Mouse (Mus musculus) fat pad, adult 2 months (tissue): ENCODE data around the gene Card19.

Experiments used
- DNase-seq: peaks from one replicate; pipeline ENCODE4 v3.0.0-alpha.2; 2011; ENCODE audit warnings: low read depth, low spot score; ENCODE audit errors: extremely low read depth

The Card19 gene

DNA sequence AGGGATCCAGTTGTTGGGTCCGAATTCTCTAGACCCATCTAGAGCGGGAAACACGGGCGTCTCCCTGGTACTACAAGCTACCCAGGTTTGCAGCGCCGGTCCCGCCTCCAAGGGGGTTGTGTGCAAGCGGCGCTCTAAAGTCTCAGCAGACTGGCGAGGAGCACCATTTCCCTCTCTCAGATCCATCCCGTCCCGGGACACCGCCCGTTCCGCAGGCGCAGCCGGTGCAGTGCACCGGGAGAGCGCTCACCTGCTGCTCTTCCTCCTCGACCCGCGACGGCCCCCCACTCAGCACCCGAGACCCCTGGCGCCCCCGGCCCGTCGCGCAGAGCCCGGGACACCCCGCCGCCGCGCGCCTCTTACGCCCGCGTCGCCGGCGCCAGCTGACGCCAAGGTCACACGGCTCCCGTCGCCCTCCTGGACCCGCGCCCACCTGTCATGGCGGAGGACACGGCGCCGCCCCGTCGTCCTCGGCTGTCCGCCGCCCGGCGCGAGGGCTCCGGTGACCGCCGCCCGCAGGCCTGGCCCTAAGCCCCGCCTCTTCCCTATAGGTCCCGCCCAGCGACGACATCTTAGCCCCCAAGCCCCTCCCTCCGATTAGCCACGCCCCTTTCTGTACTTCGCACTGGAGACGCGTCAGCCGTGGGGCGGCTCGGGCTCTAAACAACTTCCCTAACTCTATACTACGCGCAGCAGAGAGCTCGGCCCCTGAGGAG lies at the start of gene Card19:
TSS of gene Card19 (minus strand) at position 534 of the 716 bp plus-strand sequence.
- DNase-seq, result peak; percentile 40

DNA sequence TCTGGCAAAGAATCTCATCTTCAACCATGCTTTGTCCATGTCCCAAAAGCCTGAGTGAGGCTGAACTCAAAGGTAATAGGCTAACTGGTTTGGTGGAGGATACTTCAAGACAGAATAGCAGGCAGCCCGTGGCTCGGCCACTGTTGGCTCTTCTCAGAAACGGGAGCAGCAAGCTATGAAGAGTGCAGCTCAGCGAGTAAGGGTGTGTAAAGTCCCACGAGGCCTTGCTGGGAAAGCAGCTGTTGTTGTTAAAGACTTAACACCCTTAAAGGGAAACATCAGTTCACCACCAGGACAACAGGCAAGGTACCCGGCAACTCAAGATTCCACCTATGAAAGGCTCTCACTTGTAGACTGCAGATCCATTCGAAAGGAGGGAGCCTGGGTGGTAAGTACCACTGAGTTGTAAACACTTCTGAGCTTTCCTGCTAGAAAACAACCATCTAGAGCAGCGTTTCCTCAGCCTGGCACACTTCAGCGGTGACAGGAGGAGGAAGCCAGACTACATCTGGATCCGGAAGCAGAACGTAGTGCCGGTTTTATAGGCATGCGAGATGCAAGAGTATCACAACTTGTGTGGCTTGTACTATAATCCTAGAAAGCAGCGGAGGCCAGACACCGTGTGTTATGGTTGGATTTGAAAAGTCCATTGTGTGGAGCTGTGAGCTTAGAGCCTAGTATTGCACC lies 44.3 kb upstream of the Card19 start:
- no peak for DNase-seq

GRCm38 (mm10) chr13:49257819-49258313 lies 42.0 kb upstream of the Card19 start:
- DNase-seq, result no peak

- DNase-seq, result peak; percentile 55
These were observed 36.9 kb upstream of the Card19 start for GRCm38 (mm10) chr13:49252746-49253145.

GRCm38 (mm10) chr13:49252113-49252512 lies 36.3 kb upstream of the Card19 start:
- peak; percentile 16 for DNase-seq

DNA sequence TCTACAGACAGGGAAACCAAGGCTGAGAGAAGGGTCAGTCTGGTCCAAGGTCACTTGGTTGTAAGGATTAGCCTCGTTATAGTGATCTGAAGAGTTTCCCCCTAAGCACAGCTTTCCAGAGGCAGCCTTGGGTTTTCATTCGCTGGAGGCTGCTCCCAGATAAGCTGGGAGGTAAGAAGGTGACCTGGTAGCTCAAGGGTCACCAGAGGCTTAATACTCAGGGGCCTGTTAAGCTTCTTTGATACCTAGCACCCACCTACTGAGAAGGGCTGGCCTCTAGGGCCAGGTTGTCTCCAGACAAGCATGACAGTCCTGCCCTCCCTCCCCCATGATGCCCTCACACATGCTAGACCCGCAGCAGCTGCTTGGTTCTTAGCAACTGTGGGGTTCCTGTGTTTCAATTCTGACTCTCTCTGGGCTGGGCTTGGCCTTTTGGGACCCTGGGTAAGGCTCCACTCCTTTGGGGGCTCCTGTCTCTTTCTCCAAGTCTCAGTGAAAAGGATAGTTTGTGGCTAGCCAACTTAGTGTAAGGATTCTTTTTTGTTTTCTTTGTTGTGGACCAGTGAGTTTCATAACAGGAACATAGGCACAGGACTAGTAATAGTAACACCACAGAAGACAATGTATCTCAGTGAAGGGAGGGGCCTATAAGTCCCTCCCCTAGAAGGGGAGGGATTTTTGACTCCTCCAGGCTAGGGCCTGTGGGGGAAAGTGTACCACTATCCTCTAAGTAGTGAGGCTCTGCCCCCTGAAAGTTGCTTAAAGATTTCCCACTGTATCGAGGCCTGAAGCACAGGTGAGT lies 35.1 kb upstream of the Card19 start:
- DNase-seq, result no peak

DNA sequence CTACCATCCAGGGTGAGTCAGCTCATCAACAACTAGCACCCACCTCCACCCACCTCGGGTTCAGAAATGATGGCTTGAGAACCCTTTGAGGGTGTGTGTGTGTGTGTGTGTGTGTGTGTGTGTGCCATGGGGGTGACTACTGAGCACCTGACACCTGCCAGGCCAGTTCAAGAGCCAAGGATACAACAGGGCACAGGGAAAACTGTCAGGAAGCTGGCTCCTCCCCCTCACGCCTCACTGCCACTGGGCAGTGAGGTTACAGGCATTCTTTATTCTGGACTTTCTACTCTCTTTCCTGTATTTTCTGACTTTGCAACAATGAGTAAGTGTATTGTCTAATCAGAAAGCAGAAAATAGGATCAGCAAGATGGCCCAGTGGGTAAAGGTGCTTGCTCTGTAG lies 33.8 kb upstream of the Card19 start:
- DNase-seq, result no peak

GRCm38 (mm10) chr13:49248923-49249322 lies 33.1 kb upstream of the Card19 start:
- DNase-seq, result no peak

GRCm38 (mm10) chr13:49248467-49248862 lies 32.6 kb upstream of the Card19 start, which contains the start of gene Susd3:
Gene Susd3, minus strand, starts transcription at chr13:49248706.
- DNase-seq, result no peak

- DNase-seq, result no peak
These were observed 32.1 kb upstream of the Card19 start for GRCm38 (mm10) chr13:49247740-49248466.

DNA sequence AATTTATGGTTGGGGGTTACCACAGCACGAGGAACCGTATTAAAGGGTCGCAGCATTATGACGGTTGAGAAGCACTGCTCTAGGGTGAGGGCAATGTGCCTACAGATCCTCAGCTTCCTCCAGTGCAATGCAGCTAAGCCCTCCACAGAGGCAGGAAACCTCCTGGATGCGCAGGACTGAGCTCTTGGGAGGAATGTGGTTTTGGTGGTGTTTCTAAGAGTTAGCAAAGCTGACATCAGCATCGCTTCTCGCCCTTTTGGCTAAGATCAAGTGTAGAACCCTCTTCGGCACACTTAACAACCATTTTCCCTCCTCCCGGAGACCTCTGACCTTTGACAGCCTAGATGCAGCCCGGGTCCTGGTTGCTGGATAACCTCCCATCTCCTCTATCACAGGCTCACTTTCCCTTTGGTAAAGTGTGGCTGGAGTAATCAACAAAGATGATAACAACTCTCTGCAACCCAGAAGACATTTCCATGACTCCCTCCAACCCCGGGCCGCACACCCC lies 31.4 kb upstream of the Card19 start:
- DNase-seq, result no peak

DNA sequence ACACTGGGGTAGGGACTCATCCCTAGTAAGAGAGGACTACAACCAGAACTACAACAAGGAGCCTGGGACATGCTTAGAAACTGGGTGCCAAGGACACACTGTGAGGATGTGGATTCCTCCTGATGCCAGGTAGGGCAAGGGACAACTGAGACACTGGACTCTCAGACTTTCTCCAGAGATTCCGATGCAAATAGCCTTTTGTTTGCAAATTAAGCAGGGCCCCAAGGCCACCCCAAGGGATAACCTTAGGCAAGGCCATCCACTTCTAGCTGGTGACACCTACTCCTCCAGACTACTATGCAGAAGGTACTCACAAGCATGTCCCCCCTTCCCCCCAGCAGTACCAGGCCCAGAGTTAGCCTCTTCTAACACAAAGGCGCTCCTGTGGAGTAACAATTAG lies 30.8 kb upstream of the Card19 start:
- no peak for DNase-seq

DNA sequence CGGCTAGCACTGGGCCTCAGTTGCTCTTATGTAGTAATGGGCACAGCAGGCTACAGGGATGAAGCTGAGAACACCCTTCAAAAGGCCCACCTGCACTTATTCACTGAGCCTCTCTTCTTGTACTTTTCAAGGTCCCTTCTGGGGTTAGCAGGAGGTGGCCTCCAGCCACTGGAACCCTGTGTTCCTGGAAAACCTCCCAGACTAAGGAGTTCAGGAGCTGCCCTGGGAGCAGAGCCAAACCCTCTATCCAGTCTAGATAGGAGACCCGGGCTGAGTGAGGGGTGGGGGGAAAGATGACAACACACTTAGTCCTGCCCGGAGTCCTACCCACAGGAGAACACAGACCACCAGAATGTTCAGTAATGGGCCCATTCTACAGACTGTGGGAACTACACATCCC lies 30.2 kb upstream of the Card19 start:
- DNase-seq, result no peak

DNA sequence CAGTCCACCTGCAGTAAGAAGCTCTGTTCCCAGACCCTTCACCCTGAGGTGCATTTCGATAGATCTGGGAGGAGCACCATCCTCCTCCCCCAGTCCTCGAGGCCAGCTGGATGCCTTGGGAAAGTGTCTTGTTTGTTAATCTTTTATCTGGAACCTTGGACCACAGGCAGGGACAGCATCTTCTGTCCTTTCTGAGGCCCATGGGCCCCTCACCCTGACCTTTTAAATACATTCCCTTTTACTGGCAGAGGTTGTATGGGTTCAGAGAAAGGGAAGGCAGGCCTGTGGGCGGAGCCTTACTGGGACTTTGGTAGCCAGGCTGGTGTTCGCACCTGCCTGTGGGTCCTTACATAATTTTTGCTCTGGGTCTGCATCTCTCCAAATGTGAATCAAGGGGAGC lies 29.4 kb upstream of the Card19 start:
- DNase-seq, result no peak

GRCm38 (mm10) chr13:49243492-49243891 lies 27.7 kb upstream of the Card19 start:
- no peak for DNase-seq

DNA sequence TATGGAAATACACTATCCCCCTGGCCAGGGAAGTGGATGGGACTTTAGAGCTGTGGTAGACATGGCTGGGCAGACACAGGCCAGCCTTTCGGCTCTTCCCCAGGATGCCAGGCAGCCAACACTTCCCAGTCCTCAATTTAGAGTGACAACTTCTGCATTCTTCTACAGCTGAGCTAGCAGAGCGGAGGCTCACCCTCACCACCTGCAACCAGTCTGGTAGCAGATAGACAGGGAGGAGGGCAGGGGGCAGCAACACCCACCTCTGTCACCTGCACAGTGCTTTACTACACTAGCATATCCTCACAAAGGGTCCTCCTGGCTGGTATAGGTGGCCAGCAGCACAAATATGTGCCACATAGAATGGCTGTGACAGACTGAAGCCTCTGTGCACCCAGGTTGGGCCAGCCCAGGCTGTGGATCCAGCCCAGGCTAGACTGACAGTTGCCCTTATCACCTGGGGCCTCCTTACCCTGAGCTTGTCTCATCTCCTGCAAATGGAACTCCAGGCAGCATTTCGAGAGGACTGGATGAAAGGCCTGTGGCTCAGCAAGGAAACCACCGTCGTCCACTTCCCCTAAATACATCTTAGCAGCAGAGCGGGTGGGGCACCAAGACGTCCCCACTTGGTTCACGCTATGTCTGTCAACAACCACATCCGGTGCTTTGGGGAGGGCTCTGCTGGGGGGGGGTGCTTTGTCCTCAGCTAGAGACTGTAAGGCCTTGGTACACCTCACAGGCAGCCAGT lies 26.7 kb upstream of the Card19 start:
- no peak for DNase-seq

GRCm38 (mm10) chr13:49238737-49239136 lies 22.9 kb upstream of the Card19 start:
- DNase-seq, result no peak

- no peak for DNase-seq
These were observed 21.8 kb upstream of the Card19 start for GRCm38 (mm10) chr13:49237617-49238016.

DNA sequence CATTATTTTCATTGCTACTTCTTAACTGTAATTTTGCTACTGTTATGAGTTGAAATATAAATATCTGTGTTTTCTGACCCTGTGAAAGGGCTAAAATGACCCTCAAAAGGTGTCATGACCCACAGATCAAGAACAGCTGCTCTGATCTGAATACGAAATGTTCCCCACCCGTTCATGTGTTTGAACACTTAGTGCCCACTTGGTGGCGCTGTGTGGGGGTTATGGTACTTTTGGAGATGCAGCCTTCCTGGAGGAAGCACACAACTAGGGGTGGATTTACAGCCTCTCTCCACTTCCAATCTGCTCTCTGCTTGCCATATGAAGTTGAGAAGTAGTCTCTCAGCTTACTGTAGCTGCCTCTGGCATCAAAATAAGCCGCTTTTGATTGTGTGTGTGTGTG lies 18.9 kb upstream of the Card19 start:
- no peak for DNase-seq
